Mouse (Mus musculus) gastrocnemius, postnatal 4 days (tissue): ENCODE results near the gene Cyp11a1. TPM values are rescaled to one million over a fixed set of nuclear protein-coding genes. Genes with fewer than 3 reads are reported as not detected.

Experiments
- DNase-seq, 2 experiments: peaks; one replicate each; pipeline ENCODE4 v3.0.0; 2021 to 2022; ENCODE audit warnings: low spot score in 2 of 2, mixed read lengths in 2 of 2
- total RNA-seq, 2 experiments: library from RNA; stranded (reverse); gene quantifications; 2 replicates each; pipeline ENCODE4 v1.2.3; 2021

The Cyp11a1 gene
- total RNA-seq, 2 experiments from 2014 or later = 5.4 TPM

DNA sequence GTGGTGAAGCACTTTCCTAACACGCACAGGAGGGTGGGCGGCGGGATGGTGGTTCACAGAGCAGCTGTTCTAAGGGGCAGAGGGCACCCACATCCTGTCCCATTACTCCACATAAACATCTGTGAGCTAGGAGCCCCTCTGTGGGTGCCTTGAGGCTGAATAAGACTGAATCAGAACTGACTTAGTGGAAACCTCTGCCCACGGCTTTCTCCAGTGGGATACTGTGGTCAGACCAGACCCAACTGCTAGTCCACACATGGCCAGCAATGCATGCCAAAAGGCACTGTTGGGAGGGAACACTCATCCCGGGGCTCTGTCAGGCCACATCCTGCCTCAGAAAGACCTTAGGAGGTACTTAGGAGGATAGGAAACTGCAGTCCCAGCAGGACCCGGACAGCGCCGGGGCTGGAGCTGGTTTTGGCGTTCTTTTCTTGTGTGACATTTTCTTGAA is 34.0 kb upstream of the Cyp11a1 start:
- no peak for DNase-seq

GRCm38 (mm10) chr9:57972776-57973439 is 33.3 kb upstream of the Cyp11a1 start:
- no peak for DNase-seq

GRCm38 (mm10) chr9:57973440-57974066 is 32.7 kb upstream of the Cyp11a1 start:
- DNase-seq = no peak

DNA sequence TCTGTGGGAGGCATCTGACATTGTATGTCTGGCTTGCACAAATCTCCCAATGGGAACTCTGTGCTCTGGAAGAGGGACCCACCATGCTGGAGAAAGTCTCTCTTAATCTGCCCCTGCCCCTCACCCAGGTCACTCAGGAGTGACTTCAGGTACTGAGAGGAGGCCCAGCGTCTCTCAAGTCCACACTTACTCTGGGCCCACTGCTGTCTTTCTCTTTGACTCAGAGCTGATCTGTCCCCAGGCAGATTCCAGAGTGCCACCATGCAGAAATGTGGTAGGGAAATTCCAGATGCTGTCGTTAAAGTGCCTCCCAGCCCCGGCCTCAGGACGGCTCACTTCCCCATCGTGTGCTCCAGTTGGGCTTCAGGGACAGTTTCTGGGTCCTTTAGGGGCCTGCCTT is 32.0 kb upstream of the Cyp11a1 start:
- DNase-seq = no peak

GRCm38 (mm10) chr9:57975200-57975821 is 30.9 kb upstream of the Cyp11a1 start:
- DNase-seq = no peak

DNA sequence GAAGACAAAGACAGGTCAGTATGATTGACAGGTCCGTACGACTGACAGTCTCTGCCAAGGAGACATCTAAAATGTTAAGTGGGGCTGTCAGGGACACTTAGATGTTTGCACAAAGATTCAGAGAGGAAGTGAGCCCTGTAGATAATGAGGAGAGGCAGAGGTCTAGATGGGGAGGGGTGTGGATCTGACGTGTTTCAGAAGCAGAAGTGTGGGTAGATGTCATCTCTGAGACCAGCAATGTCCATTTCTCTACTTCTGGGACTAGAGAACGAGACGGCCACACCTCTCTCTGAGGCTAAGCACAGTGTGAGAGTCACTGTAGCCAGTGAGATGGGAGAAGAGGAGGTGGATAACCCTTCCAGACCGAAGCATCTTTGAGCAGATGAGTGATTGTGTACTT is 28.2 kb upstream of the Cyp11a1 start:
- DNase-seq = no peak

GRCm38 (mm10) chr9:57978858-57979257 is 27.4 kb upstream of the Cyp11a1 start:
- no peak for DNase-seq

GRCm38 (mm10) chr9:57980570-57980969 is 25.6 kb upstream of the Cyp11a1 start:
- no peak for DNase-seq

DNA sequence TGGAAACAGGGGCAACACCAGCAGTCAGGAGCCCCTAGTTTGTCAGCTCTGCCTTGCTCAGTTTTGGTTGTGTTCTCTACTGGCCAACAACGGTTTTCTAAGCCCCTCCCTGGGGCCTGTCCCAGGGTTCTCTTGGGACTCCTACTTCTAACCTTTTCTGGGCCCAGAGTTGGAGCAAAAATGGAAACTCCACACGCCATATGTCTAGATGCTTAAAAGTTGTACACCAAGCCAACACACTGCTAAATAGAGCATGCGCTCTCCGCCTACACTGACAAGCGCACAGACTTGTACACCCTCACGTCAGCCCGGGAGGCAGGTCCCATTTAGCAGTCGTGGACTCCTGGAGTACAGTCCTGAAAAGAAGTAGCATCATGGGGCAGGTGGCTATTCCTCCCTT is 20.9 kb upstream of the Cyp11a1 start:
- DNase-seq = no peak

- DNase-seq = no peak
These were observed 19.9 kb upstream of the Cyp11a1 start for GRCm38 (mm10) chr9:57986293-57986692.

DNA sequence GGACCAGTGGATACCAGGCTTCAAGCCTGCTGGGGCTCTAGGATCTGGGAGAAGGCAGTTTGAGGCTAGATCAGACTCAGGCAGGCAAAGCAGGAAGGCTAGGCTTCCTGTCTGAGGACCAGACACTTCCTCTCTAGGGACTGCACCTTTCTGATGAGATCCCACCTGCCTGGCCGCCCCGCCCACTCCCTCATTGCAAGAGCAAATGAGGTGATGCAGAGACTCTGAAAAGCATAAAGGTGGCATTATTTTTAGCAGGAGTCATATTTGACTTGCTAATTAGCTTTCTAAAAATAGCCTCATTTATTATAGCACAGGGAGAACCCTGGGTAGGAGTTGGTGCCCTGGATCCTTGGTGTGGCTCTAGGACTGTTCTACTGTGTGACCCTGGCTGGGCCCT is 18.1 kb upstream of the Cyp11a1 start:
- DNase-seq = no peak

GRCm38 (mm10) chr9:57989309-57989708 is 16.9 kb upstream of the Cyp11a1 start:
- no peak for DNase-seq

- no peak for DNase-seq
These were observed 15.6 kb upstream of the Cyp11a1 start for GRCm38 (mm10) chr9:57990438-57991110.

GRCm38 (mm10) chr9:57992060-57992459 is 14.2 kb upstream of the Cyp11a1 start:
- no peak for DNase-seq

GRCm38 (mm10) chr9:57992781-57993591 is 13.2 kb upstream of the Cyp11a1 start:
- DNase-seq = no peak

GRCm38 (mm10) chr9:57995282-57995681 is 10.9 kb upstream of the Cyp11a1 start:
- no peak for DNase-seq

GRCm38 (mm10) chr9:57997511-57998031 is 8.6 kb upstream of the Cyp11a1 start:
- no peak for DNase-seq

GRCm38 (mm10) chr9:57998032-57998659 is 8.1 kb upstream of the Cyp11a1 start:
- DNase-seq = no peak

DNA sequence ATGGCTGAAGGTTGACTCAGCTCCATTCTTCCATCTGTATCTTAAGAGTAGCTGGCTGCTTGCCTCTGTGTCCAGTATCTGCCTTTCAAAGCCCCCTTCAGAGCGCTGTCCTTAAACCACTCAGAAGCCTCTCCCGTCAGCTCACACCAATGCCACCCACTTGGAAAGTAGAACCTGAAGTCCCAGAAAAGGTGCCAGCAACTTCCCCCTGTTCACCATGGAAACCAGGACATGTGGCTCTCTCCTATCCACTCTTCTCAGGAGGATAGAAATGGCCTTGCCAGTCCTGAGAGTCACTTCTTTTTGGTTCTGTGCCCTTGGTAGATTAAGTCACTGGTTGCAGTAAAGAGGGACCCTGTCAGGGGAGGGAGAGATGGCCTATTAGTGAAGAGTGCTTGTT is 7.5 kb upstream of the Cyp11a1 start:
- DNase-seq = no peak

GRCm38 (mm10) chr9:57999676-58000075 is 6.5 kb upstream of the Cyp11a1 start:
- DNase-seq = no peak
